Mouse (Mus musculus) cortical plate, adult 2 months (tissue): ENCODE data around the gene Casp7.
A peak's percentile ranks its signal among the peaks of the same experiment; 100 is the strongest.

Experiments used
- CTCF ChIP-seq: fragments of 200-500 bp; IDR thresholded peaks from 2 replicates; pipeline ENCODE4 v1.5.1; 2011; ENCODE audit warnings: mild to moderate bottlenecking, control low read depth, low read length; ENCODE audit not compliant: insufficient read depth; ENCODE audit errors: extremely low read depth
- POLR2A ChIP-seq: fragments of 200-500 bp; IDR thresholded peaks from 2 replicates; pipeline ENCODE4 v1.6.1; 2011; ENCODE audit warnings: mild to moderate bottlenecking, low read length, control low read depth; ENCODE audit not compliant: insufficient read depth; ENCODE audit errors: extremely low read depth

DNA sequence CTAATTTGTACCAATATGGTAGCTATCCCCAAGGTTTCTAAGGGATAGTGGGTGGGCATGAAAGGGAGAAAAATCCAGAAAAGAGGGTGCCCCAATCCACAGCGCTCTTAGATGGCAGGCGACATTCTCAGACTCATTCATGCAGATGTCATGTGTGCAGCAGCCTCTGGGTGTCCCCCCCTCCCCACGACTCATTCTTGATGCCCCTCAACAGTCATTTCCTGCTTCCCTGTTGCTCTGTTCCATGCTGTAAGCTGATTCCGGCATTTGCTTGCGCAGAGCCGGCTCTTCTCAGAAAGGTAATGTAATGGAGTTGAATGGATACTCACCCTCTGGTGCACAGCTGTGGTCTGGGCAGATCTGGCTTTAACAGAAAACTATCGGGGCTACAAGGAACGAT is 33.4 kb downstream of the Casp7 start:
- TF ChIP-seq CTCF: 0 out of 2 replicates have a peak, but pooled peaks have one; percentile 12
- TF ChIP-seq POLR2A: no peak
